10 mouse cellular contexts compared by ENCODE assay signal in genomic region chr7:63445346-63445700, GRCm38 (mm10). TPM values are rescaled to one million over a fixed set of nuclear protein-coding genes. Genes with fewer than 3 reads are reported as not detected.
DNase-seq lines count a peak whose midpoint lies in the region; ATAC-seq and TF ChIP-seq lines count a peak whose summit lies in the region.
"Had no signal": no experiment of that assay in that cellular context is flagged by ENCODE, and none has a peak within 500 bp of the region (broad histone marks: within the 10 kb centered on the region; RNA-seq: fewer than 3 reads in every experiment).

No protein-coding gene starts in this region.

- H3K36me3 ChIP-seq in heart, embryonic 16.5 days (ENCODE audit: control insufficient read depth, insufficient read depth) = no peaks in the 10 kb centered on the region
- H3K36me3 ChIP-seq in forebrain, embryonic 16.5 days (ENCODE audit: control insufficient read depth, insufficient read depth) = no peaks in the 10 kb centered on the region
- H3K36me3 ChIP-seq in liver, postnatal 0 days (replicated peaks; ENCODE audit: insufficient read depth, low read length) = no peaks in the 10 kb centered on the region
- H3K36me3 ChIP-seq: G1E had no signal

- H3K4me3 ChIP-seq in heart, embryonic 16.5 days (ENCODE audit: low read length) = peak overlapping the region; percentile 64
- H3K4me3 ChIP-seq in forebrain, embryonic 16.5 days (replicated peaks; ENCODE audit: low read length) = peak overlapping the region; percentile 93
- H3K4me3 ChIP-seq in liver, postnatal 0 days (ENCODE audit: low read depth, low read length) = no peak overlapping the region

- peak overlapping the region; percentile 96 for H3K4me2 ChIP-seq in heart, embryonic 16.5 days (ENCODE audit: low read depth, low read length)
- H3K4me2 ChIP-seq in forebrain, embryonic 16.5 days (ENCODE audit: low read length) = peak overlapping the region; percentile 96
- peak overlapping the region; percentile 71 for H3K4me2 ChIP-seq in liver, postnatal 0 days (ENCODE audit: low read depth, low read length)

- TF ChIP-seq EP300 in liver, postnatal 0 days (IDR thresholded peaks at IDR 0.05; ENCODE audit: low read depth) = no peak

- no peaks in the 10 kb centered on the region for H3K9me3 ChIP-seq in heart, embryonic 16.5 days (replicated peaks; ENCODE audit: control insufficient read depth, low read length)
- no peaks in the 10 kb centered on the region for H3K9me3 ChIP-seq in forebrain, embryonic 16.5 days (ENCODE audit: control insufficient read depth, low read length)
- H3K9me3 ChIP-seq in liver, postnatal 0 days (ENCODE audit: low read length) = no peaks in the 10 kb centered on the region

- no peak overlapping the region for H3K27ac ChIP-seq in heart, embryonic 16.5 days (ENCODE audit: low read length)
- peak overlapping the region; percentile 72 for H3K27ac ChIP-seq in forebrain, embryonic 16.5 days (ENCODE audit: low read length)
- H3K27ac ChIP-seq in liver, postnatal 0 days (ENCODE audit: low read depth) = no peak overlapping the region

- DNase-seq in heart, postnatal 25 days (ENCODE audit: low spot score) = no peak
- DNase-seq in brain, embryonic 14.5 days (ENCODE audit: low read depth) = peak; percentile 33
- no peak for DNase-seq in liver, postnatal 0 days
- no peak for DNase-seq in adrenal gland, postnatal 25 days
- no peak for DNase-seq in yolk sac, embryonic 10.5 days (ENCODE audit: low spot score)

- no peaks in the 10 kb centered on the region; the same call in 1 of the 2 replicates for H3K4me1 ChIP-seq in heart, embryonic 16.5 days (ENCODE audit: control insufficient read depth, insufficient read depth, low read length)
- peaks cover 12% of the 10 kb centered on the region for H3K4me1 ChIP-seq in forebrain, embryonic 16.5 days (replicated peaks; ENCODE audit: control insufficient read depth, insufficient read depth, low read length)
- 0 out of 2 replicates have a peak, but pooled peaks cover 2% of the 10 kb centered on the region for H3K4me1 ChIP-seq in liver, postnatal 0 days (ENCODE audit: insufficient read depth)

- 25% methylated on average over 10 of the region's 10 CpGs for WGBS in heart, embryonic 16.5 days
- WGBS in forebrain, embryonic 16.5 days = 17% methylated on average over 10 of the region's 10 CpGs
- WGBS in liver, postnatal 0 days (ENCODE audit: insufficient replicate concordance) = 26% methylated on average over 10 of the region's 10 CpGs

- intact Hi-C loops in heart, postnatal 25 days (cut with DNase I) = no loop called here

- ATAC-seq in heart, embryonic 16.5 days (replicated peaks; ENCODE audit: extremely low read depth, insufficient read depth, low FRiP score) = no peak
- ATAC-seq in forebrain, embryonic 16.5 days = peak; percentile 34
- no peak for ATAC-seq in liver, postnatal 0 days
- no peak for ATAC-seq in monocyte, adult 5-6 weeks (replicated peaks; ENCODE audit: insufficient number of reproducible peaks, low FRiP score, low TSS enrichment, poor library complexity, severe bottlenecking)

- no peak for TF ChIP-seq CTCF in brain, embryonic 14.5 days (IDR thresholded peaks at IDR 0.05; ENCODE audit: borderline replicate concordance, extremely low read depth, insufficient read depth, insufficient read length)
- TF ChIP-seq CTCF in liver, postnatal 0 days (IDR thresholded peaks at IDR 0.05; ENCODE audit: low read depth) = no peak

- no peak for TF ChIP-seq POLR2A in brain, embryonic 14.5 days (IDR thresholded peaks at IDR 0.05; ENCODE audit: borderline replicate concordance, extremely low read depth, insufficient read depth, insufficient read length, poor library complexity, severe bottlenecking)

- peaks cover 34% of the 10 kb centered on the region for H3K27me3 ChIP-seq in heart, embryonic 16.5 days (ENCODE audit: control insufficient read depth, insufficient read depth, low read length)
- no peaks in the 10 kb centered on the region for H3K27me3 ChIP-seq in forebrain, embryonic 16.5 days (replicated peaks; ENCODE audit: control insufficient read depth, insufficient read depth, low read length)
- H3K27me3 ChIP-seq in liver, postnatal 0 days (ENCODE audit: insufficient read depth, low read length) = peaks cover 20% of the 10 kb centered on the region

- no peak overlapping the region for H3K9ac ChIP-seq in heart, embryonic 16.5 days (ENCODE audit: low read length)
- peak overlapping the region; percentile 91 for H3K9ac ChIP-seq in forebrain, embryonic 16.5 days (replicated peaks; ENCODE audit: low read depth, low read length)
- no peak overlapping the region for H3K9ac ChIP-seq in liver, postnatal 0 days (replicated peaks)

RNA-seq across cellular contexts. Expression of gene Otud7a, which starts 0.8 kb away (rescaled TPM):
- polyA plus RNA-seq in heart, embryonic 16.5 days (2015; fragmentation: Nextera tagmentation; extraction: Ambion mirVana) = 0.15 and 0.16 TPM in 2 replicates
- total RNA-seq in heart, postnatal 25 days (2021) = under 1 TPM in 1 of 2 experiments, not detected in 1; 0.39 TPM
- 8.8 and 16.0 TPM in 2 replicates for polyA plus RNA-seq in brain, embryonic 14.5 days (2012; rRNA removed)
- polyA plus RNA-seq in forebrain, embryonic 16.5 days (2015; fragmentation: Nextera tagmentation; extraction: Ambion mirVana) = 2.1 and 2.5 TPM in 2 replicates
- polyA plus RNA-seq in liver, postnatal 0 days (2015; fragmentation: Nextera tagmentation; extraction: Ambion mirVana) = 0.02 TPM in 1 of 2 replicates, not detected in the other
- total RNA-seq in adrenal gland, postnatal 25 days (2021) = 0.85 and 1.1 TPM in 2 replicates
- total RNA-seq in monocyte, adult 5-6 weeks (2017) = not detected in 3 replicates
- total RNA-seq: common myeloid progenitor, adult 5-6 weeks; G1E had no signal
- polyA plus RNA-seq: G1E had no signal
